Mouse (Mus musculus): ENCODE measurements around the gene Dpf2. TPM values are rescaled to one million over a fixed set of nuclear protein-coding genes. Genes with fewer than 3 reads are reported as not detected.
A peak's percentile ranks its signal among the peaks of the same experiment; 100 is the strongest.

Gene Dpf2
- total RNA-seq (2021): 88.9 and 103 TPM in 2 replicates
- long read RNA-seq, transcript Dpf2-205 (11 exons, 3,314 nt): major isoform, 17 of 25 reads
- long read RNA-seq, partial matches to known transcripts: 5 of 25 reads
- long read RNA-seq, other reads (novel, unspliced or antisense): 2 of 25 reads

GRCm38 (mm10) chr19:5913007-5913719, at the start of gene Dpf2:
Dpf2 (minus strand) TSS chr19:5913010.
- DNase-seq: no peak

DNA sequence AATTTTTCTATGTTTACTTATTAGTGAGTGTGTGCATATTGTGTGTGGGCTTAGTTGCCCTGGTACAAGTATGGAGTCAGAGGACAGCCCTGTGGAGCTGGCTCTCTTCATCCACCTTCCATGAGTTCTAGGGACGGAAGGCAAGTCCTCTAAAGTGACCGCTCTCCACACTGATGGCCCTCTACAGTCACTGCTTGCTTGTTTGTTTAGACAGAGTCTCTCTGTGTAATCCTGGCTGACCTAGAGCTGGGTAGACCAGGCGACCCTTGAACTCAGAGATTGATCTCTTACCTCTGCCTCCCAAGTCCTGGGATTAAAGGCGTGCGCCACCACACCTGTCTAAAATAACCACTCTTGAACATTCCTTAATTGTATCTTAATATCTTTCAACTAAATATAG, 44.6 kb upstream of the Dpf2 start:
- DNase-seq: no peak

DNA sequence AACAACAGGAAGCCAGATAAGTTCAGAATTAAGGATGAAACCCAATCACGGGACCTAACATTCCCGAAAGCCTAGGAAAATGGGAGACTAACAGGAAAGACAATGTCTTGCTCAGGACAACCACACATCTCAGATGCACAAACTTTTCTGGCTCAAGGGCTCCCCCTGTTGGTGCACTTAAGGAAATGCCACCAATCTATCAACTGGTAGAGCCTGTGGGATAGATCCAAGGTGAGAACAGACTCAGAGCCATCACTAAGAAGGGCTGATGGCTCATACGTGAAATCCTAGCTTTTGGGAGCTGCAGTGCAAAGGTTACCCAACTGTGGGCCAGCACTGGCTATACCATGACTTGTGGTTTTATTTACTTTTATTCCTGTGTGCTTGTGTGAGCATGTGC, 43.9 kb upstream of the Dpf2 start:
- peak; percentile 79 for DNase-seq

DNA sequence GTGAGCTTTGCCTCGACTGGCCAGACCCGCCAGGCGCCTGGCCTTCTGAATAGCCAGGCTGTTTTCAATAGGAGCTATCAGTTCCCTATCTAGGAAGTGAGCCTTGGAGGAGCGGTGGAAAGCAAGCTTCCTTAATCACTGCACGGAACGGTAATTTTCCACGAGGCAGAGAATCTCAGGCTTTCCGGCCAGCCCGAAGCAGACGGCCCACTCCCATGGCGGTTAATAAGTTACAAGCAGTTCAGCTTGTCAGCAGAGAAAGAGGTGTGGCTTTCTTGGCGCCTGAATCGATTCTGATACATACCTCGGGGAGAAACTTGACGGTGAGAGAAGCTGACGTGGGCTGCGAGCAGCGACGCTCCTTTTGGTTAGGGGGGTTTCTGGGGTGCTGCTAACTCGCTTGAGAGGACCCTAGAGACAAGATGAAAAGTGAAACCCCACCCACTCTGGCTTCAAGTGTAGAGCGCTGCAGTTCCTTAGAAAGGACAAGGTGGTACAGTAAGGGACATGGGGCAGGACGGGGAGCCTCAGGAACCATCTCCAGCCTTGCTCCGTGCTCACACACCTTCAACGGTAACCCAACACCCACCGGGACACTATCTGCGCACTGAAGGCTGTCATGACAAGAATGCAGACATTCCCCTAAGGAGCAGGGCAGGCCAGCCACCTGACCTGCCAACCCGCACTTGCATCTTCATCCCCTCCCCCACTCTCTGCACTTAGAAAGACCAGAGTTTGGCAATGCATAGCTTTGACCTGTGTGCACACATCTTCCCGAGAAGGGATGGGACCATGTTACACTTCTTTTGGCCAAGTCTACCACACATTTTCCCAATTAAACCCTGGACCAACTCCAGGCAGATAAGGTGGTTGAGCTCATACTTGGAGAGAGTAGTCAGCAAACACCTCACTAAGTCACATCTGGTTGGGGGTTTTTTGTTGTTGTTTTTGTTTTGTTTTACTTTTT, 43.2 kb upstream of the Dpf2 start:
- no peak for DNase-seq

GRCm38 (mm10) chr19:5954936-5955335, 42.1 kb upstream of the Dpf2 start:
- DNase-seq: no peak

GRCm38 (mm10) chr19:5954031-5954710, 41.4 kb upstream of the Dpf2 start:
- DNase-seq: peak; percentile 65

- DNase-seq: no peak
Measured at GRCm38 (mm10) chr19:5953201-5953770, 40.5 kb upstream of the Dpf2 start.

- peak; percentile 42 for DNase-seq
Measured at GRCm38 (mm10) chr19:5952071-5952691, 39.4 kb upstream of the Dpf2 start.

DNA sequence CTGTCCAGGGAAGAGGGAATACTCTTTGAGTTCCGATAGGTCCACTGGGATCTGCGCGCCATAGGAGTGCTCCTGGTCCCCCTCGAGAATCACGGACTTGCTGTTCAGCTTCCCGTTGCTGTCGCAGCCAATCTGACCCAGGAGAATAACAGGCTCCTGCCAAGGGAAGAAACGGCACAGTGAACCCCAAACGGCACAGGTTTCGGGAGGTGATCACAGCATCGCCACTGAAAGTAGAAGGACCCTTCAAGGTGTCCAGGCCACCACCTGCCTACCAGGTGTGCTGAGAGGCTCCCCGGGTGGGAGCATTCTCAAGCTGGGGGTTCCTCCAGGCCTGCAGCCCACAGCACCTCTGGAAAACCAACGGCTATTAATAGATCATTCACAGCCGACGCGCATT, 38.8 kb upstream of the Dpf2 start:
- DNase-seq: no peak

DNA sequence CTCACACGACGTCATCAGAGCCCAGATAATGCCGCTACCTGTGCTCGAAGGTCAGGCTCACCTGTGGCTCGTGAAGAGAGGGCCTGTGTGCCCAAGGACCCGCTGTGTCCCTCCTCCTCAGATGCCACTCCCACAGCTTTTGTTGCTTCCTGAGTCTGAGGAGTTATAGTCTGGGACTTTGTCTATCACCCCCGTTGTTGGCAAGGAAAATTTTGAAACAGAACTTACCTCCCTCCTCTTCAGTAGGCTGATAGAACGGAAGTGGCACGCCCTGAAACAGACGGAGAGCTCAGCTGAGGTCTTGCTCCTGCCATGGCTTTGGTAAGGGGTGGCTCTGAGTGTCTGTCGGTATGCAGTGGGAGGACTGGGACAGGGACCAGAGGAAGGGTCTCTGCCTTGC, 37.4 kb upstream of the Dpf2 start:
- no peak for DNase-seq

DNA sequence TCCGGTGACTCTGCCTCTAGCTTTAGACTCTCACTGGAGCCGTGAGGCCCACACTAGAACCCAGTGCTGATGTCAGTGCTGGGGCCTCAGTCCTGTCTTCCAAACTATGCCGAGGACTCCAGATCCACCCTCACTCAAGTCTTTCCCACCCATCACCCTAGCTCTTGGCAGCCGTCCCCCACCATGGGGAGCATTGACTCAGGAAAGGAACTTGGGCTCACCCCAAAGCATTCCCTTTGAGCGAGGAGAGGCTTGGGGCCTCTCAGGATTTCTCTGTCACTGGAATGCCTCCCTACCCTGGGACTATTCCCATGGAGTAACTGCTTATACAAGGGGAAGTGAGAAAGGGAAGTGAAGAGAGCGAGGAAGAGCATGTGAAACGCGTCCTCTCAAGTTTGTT, 33.1 kb upstream of the Dpf2 start:
- DNase-seq: no peak

DNA sequence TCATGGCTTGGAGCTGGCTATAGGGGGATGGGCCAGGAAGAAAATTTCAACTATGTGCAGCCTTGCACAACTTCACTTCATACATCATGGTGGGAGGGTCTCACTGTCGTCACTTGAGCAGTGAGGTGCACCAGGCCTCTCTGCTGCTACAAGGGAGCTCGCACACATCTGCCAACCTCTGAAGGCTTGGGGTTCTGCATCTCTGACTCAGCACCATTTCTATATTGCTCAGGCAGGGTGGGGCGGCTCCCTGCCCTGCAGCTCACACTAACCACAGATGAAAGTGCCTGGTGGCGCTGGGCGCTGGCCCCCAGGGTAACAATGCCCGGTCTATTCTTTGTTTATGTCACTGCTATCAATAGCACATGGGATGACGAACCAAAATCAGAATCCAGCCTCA, 32.2 kb upstream of the Dpf2 start:
- no peak for DNase-seq

GRCm38 (mm10) chr19:5944145-5944544, 31.3 kb upstream of the Dpf2 start:
- no peak for DNase-seq

- no peak for DNase-seq
Measured at GRCm38 (mm10) chr19:5943404-5943803, 30.6 kb upstream of the Dpf2 start.

GRCm38 (mm10) chr19:5942581-5942980, 29.8 kb upstream of the Dpf2 start:
- no peak for DNase-seq

- peak; percentile 62 for DNase-seq
Measured at GRCm38 (mm10) chr19:5940656-5941055, 27.8 kb upstream of the Dpf2 start.

DNA sequence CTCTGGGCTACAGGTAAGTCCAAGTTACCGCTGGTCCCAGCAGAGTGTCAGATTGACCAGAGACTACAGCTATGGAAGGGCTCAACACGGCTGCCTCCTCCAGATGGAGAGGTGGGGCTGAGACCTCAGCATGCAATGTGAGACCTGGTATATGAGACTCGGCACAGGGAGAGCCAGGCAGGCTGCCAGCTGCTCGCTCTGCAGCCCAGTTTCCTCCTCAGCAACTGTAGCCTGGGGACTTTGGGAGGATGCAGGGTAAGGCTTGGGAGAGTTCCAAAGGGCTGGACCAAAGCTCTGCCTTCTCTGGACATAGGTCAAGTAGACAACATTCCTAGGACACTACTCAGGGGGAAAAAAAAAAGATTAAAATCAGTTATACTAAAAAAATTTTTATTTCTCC, 27.4 kb upstream of the Dpf2 start:
- peak; percentile 78 for DNase-seq

DNA sequence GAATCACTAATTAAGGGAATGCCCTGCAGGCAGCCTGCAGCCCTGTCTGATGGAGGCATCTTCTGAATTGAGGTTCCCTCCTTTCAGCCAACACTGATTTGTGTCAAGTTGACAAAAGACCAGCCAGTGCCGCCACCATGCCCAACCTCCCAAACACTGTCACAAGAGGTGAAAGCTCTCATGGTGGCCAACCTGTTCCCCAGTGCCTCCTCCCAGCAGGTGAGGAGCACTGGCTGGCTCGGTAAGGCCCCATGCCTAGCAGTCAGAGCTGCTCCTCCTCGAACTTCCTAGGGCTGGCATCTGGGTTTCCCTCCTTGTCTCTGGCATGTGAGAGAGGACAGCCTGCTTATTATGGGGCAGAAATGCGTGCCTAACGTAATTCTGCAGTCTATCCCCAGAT, 26.9 kb upstream of the Dpf2 start:
- DNase-seq: no peak

DNA sequence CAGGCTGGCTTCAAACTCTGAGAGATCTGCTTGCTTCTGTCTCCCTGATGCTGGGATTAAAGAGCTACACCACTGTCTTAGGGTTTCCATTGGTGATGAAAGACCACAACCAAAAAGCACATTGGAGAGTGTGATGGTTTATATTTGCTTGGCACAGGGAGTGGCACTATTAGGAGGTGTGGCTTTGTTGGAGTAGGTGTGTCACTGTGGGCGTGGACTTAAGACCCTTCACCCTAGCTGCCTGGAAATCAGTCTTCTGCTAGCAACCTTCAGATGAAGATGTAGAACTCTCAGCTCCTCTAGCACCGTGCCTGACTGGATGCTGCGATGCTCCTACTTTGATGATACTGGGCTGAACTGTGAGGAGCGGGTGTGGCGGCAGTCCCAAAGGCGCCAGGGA, 25.7 kb upstream of the Dpf2 start:
- DNase-seq: no peak

- DNase-seq: no peak
Measured at GRCm38 (mm10) chr19:5937836-5938406, 25.1 kb upstream of the Dpf2 start.

DNA sequence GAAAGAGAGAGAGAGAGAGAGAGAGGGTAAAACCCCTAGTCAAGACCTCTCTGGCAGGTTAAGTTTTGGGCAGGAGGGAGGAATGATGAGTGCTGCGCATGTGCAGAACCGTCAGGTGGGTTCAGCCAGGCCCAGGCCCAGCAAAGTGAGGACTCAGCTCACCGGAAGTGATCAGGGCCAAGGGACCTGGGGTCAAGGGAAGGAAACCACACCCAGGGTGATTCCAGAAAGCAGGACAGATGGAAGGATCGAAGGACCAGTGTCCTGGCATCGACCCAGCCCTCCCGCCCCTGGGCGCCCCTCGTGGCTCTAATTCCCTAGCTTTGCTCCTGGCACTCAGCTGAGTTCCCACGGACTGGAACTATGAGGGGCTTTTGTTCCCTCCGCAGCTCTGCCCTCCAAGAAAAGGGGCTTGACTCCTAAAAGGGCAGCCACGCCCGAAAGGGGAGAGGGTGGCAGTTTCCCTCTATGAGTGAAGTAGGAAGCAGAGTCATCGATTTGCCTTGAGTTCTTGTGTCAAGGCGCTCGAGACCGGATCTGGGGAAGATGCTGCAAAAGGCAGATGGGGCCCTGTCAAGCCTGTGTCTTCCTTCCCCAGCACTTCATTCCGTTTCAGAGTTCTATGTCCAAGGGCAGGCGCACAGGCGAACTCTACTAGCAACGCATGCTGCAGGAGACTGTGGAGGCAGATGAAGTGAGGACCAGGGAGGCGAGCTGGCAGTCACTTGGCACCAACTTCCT, 24.5 kb upstream of the Dpf2 start:
- no peak for DNase-seq
